Mouse (Mus musculus) forebrain, embryonic 15.5 days (tissue): ENCODE measurements at regions not wholly inside any gene's neighbourhood (a gene's known extent, or its start where the extent isn't known, plus 50 kb on each side); places are given as distances from the start of the nearest gene placed in this dataset.

Source experiments
- ATAC-seq: fragments of 200-750 bp; cut with Nextera tagmentation; replicated peaks from 2 replicates; pipeline ENCODE4 v1.8.0; 2017; ENCODE audit warnings: mild to moderate bottlenecking, moderate TSS enrichment, moderate library complexity
- H3K27ac ChIP-seq: fragments of 300-500 bp; sonication (generic); replicated peaks from 2 replicates; pipeline ENCODE4 v1.5.1; 2015; ENCODE audit warnings: mild to moderate bottlenecking, inconsistent platforms
- H3K27me3 ChIP-seq: fragments of 300-500 bp; sonication (generic); 2 replicates; pipeline ENCODE4 v1.6.1; 2015; ENCODE audit warnings: inconsistent platforms
- H3K36me3 ChIP-seq: fragments of 300-500 bp; sonication (generic); 2 replicates; pipeline ENCODE4 v1.6.1; 2015; ENCODE audit warnings: mild to moderate bottlenecking, inconsistent platforms
- H3K4me1 ChIP-seq: fragments of 300-500 bp; sonication (generic); 2 replicates; pipeline ENCODE4 v1.6.1; 2015; ENCODE audit warnings: inconsistent platforms
- H3K4me2 ChIP-seq: fragments of 300-500 bp; sonication (generic); replicated peaks from 2 replicates; pipeline ENCODE4 v1.6.1; 2015; ENCODE audit warnings: mild to moderate bottlenecking, inconsistent platforms
- H3K4me3 ChIP-seq: fragments of 300-500 bp; sonication (generic); 2 replicates; pipeline ENCODE4 v1.5.1; 2015; ENCODE audit warnings: mild to moderate bottlenecking, inconsistent platforms
- H3K9ac ChIP-seq: fragments of 300-500 bp; sonication (generic); replicated peaks from 2 replicates; pipeline ENCODE4 v1.6.1; 2015; ENCODE audit warnings: mild to moderate bottlenecking, inconsistent platforms
- H3K9me3 ChIP-seq: fragments of 300-500 bp; sonication (generic); 2 replicates; pipeline ENCODE4 v1.6.1; 2016; ENCODE audit warnings: inconsistent platforms
- WGBS: fragments of 180-500 bp; shearing (Covaris S2); methylation state at CpG from one replicate; pipeline ENCODE4 v1.1.7; 2015; ENCODE audit warnings: mixed read lengths; 5-methylcytosine and 5-hydroxymethylcytosine counted together

DNA sequence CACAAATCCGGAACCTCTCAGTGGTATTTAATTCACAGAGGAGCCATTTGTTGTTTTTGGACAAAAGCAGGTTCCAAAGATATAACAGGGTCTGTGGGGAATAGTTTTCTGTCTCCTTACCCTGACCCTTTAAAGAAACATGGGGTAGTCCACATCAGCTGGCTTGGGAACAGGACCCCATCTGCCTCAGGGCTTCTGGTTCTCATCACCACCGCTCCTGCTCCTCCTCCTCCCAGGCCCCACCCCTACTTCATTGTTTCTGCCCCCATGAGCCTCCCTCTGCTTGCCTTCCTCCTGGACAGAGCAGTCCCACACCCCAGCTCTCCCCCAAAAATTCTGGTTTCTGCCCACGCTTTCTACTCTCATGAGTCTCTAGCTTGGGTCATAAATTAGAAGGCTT is 183.8 kb upstream of the Mgmt start:
- Histone ChIP-seq H3K4me1 (peaks cover 4% of the 10 kb centered on the region; the same call in 1 of the 2 replicates), H3K9ac (no peak overlapping the region), H3K4me2 (no peak overlapping the region), H3K27ac (no peak overlapping the region), H3K36me3 (no peaks in the 10 kb centered on the region), H3K4me3 (no peak overlapping the region), H3K27me3 (no peaks in the 10 kb centered on the region), H3K9me3 (no peaks in the 10 kb centered on the region)
- WGBS = 80% methylated on average over 3 of the region's 3 CpGs
- no peak for ATAC-seq

DNA sequence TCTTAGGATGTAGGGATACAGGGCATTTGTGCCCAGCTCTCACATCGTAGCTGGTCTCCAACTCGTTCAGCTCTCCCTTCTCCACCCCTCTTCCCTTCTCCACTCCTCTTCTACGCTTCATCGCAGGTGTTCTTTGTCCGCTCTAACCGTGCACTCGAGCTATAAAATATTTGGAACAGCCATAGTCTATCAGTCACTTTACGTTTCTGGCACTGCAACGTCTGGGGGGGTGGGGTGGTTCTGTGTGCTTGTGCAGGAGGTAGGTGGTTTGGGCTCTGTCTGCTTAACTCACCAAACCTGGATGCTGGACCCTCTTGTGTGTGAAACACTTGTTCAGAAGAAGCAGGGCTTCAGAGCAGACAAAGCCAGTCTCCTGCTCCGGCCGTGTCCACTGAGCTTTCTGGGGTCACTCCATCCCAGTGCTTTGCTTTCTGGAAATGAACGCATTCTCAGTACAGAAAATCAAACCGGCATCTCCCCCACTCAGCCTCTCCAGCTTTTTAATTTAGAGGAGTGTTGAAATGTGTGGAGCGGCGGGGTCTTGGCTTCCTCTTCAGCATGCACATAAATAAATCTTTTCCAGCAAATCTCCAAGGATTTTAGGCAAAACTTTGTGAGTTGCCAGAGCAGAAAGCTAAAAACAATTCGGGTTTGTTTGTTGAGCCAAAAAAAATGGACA is 181.3 kb upstream of the Mgmt start:
- no peak for ATAC-seq
- no peaks in the 10 kb centered on the region for H3K27me3 ChIP-seq
- WGBS = 80% methylated on average over 16 of the region's 16 CpGs

DNA sequence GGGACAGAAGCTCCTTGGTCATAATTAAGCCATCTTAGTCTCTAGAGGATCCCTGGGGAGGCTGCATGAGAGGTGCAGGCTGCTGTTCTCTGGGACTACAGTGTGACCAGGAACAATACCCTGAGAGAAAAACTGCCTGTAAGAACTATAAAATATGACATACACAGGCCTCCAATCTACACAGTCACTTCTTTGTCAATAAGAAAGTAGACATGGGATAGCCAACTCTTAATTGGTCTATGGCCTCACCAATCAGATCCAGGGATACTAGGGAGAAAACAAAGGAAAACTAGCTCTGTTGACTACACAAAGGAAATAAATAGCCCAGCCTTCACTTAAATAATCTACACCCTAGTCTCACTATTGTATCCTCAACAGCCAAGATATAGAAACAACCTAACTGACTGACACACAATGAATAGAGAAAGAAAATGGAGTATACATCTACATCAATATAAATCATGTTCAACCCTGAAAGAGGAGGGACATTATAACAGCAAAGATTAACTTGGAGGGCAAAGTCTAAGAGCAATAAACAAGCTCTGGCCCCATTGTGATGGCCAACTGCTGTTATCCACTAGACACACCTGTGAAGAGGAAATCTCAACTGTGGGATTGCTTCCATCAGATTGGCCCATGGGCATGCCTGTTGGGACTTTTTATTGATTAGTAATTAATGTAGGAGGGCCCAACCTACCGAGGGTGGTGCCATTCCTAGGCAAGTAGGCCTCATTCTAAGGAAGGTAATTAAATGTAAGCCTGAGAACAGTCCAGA is 166.6 kb upstream of the Mgmt start:
- H3K4me3 ChIP-seq = no peak overlapping the region
- WGBS = 83% methylated on average over 1 of the region's 1 CpGs
- H3K36me3 ChIP-seq = no peaks in the 10 kb centered on the region
- H3K27ac ChIP-seq = no peak overlapping the region
- no peak overlapping the region for H3K9ac ChIP-seq
- no peak overlapping the region for H3K4me2 ChIP-seq
- ATAC-seq = no peak
- 0 out of 2 replicates have a peak, but pooled peaks cover 3% of the 10 kb centered on the region for H3K4me1 ChIP-seq
- H3K27me3 ChIP-seq = no peaks in the 10 kb centered on the region
- H3K9me3 ChIP-seq = no peaks in the 10 kb centered on the region

More for the DNA sequence above, 181.3 kb upstream of the Mgmt start:
- H3K27ac ChIP-seq = no peak overlapping the region
- no peak overlapping the region for H3K4me2 ChIP-seq
- H3K9me3 ChIP-seq = no peaks in the 10 kb centered on the region
- H3K4me1 ChIP-seq = no peaks in the 10 kb centered on the region
- H3K9ac ChIP-seq = no peak overlapping the region
- no peak overlapping the region for H3K4me3 ChIP-seq
- H3K36me3 ChIP-seq = no peaks in the 10 kb centered on the region

DNA sequence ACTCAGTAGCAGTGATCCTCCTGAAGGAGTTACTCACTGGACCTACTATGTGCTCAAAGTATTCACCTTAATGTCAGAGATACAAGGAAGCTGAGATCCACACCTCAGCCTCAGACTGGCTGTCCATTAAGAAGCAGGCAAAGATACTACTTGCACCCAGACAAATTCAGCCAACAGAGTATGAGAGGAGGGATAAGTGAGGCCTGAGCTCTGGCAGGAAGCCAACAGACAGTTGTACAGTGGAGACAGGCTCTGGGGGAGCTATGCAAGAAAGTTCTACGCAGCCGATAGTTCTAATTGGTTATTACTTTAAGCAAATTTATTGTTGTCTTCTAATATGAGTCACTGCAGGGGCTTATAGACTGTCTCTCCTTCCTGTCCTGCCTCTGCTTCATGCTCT is 152.2 kb upstream of the Mgmt start:
- Histone ChIP-seq H3K27ac (no peak overlapping the region), H3K4me1 (no peaks in the 10 kb centered on the region), H3K4me2 (no peak overlapping the region), H3K9me3 (no peaks in the 10 kb centered on the region), H3K9ac (no peak overlapping the region), H3K4me3 (no peak overlapping the region), H3K27me3 (no peaks in the 10 kb centered on the region), H3K36me3 (no peaks in the 10 kb centered on the region)
- 93% methylated on average over 2 of the region's 2 CpGs for WGBS
- no peak for ATAC-seq

DNA sequence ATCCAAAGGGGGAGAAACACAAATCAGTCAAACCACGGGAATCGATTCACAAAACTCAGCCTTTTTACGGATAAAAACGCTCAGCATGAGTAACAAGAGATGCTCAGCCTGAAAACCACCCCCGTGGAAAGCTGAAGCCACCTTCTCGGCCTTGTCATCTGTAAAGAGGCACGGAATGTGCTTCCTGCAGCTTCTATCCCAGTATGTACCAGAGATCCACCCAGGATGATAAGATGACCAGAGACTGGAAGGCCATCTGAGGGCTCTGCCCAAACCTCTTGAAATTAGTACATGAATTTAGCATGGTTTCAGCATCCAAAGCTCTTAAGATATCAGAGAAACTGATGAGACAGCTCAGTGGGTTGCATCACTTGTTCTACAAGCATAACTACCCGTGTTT is 149.0 kb upstream of the Mgmt start:
- WGBS = 86% methylated on average over 8 of the region's 8 CpGs
- no peak overlapping the region for H3K27ac ChIP-seq
- H3K9ac ChIP-seq = no peak overlapping the region
- no peak overlapping the region for H3K4me3 ChIP-seq
- no peaks in the 10 kb centered on the region for H3K27me3 ChIP-seq
- no peak for ATAC-seq
- no peaks in the 10 kb centered on the region for H3K36me3 ChIP-seq
- no peaks in the 10 kb centered on the region for H3K9me3 ChIP-seq
- H3K4me2 ChIP-seq = no peak overlapping the region
- no peaks in the 10 kb centered on the region for H3K4me1 ChIP-seq

DNA sequence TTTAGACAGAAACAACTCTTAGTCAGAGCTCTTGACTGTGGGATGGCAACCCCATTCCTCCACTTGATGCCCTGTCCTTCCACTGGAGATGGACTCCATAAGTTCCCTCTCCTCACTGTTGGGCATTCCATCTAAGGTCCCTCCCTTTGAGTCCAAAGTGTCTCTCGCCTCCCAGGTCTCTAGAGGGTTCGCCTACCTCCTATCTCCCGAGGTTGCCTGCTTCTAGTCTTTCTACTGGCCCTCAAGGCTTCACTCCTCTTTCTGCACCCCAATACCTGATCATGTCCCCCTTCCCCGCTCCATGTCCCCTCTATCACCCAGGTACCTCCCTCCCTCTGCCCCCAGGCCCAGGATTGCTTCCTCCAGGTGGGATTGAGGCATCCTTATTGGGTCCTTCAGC is 142.9 kb upstream of the Mgmt start:
- H3K9ac ChIP-seq = no peak overlapping the region
- WGBS = 90% methylated on average over 4 of the region's 4 CpGs
- H3K4me2 ChIP-seq = no peak overlapping the region
- no peaks in the 10 kb centered on the region for H3K4me1 ChIP-seq
- H3K4me3 ChIP-seq = no peak overlapping the region
- no peaks in the 10 kb centered on the region for H3K36me3 ChIP-seq
- no peaks in the 10 kb centered on the region for H3K27me3 ChIP-seq
- no peak overlapping the region for H3K27ac ChIP-seq
- ATAC-seq = no peak
- no peaks in the 10 kb centered on the region for H3K9me3 ChIP-seq

DNA sequence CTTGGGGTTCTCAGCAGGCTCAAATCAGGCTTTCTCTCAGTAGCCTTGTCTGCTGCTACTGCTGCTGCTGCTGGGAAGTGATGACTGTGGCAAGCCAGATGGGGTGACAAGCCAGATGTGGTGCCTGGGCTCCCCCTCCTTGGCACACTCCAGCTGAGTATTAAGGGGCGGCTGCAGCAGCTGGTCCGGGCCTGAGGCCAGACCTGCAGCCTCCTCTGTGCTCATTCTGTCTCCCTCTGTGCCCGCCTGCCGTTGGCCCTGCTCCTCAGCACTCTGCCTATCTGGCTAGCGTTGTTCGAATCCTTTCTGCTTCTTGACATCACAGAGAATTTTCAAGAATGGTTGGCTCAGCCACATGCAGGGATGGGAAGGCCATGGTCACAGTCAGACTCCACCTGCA is 139.6 kb upstream of the Mgmt start:
- H3K9me3 ChIP-seq = no peaks in the 10 kb centered on the region
- H3K27ac ChIP-seq = no peak overlapping the region
- 80% methylated on average over 6 of the region's 6 CpGs for WGBS
- no peak for ATAC-seq
- H3K4me2 ChIP-seq = no peak overlapping the region
- H3K4me3 ChIP-seq = no peak overlapping the region
- no peaks in the 10 kb centered on the region for H3K36me3 ChIP-seq
- H3K9ac ChIP-seq = no peak overlapping the region
- H3K27me3 ChIP-seq = no peaks in the 10 kb centered on the region
- no peaks in the 10 kb centered on the region for H3K4me1 ChIP-seq

DNA sequence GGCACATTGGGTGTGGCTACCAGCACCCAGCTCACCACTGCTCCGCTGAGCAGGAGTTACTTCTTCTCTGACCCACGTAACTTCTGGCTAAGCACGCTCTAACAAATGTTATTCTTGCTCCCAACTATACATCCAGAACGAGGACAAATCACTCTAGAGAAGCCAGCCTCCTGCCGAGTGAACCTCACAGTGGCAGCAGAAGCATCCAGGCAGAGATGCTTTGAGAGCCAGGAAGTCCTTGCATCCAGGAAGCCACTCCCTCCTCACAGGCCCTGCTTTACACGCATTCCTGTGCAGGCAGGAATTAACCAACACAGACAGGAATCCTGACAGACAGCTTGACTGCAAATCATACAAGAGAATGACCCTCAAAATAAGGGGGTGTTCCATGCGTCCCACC is 129.4 kb upstream of the Mgmt start:
- H3K9me3 ChIP-seq = no peaks in the 10 kb centered on the region
- no peak overlapping the region for H3K27ac ChIP-seq
- H3K36me3 ChIP-seq = no peaks in the 10 kb centered on the region
- no peaks in the 10 kb centered on the region for H3K4me1 ChIP-seq
- no peak overlapping the region for H3K4me3 ChIP-seq
- H3K27me3 ChIP-seq = no peaks in the 10 kb centered on the region
- WGBS = 44% methylated on average over 7 of the region's 7 CpGs
- no peak for ATAC-seq
- no peak overlapping the region for H3K9ac ChIP-seq
- no peak overlapping the region for H3K4me2 ChIP-seq

DNA sequence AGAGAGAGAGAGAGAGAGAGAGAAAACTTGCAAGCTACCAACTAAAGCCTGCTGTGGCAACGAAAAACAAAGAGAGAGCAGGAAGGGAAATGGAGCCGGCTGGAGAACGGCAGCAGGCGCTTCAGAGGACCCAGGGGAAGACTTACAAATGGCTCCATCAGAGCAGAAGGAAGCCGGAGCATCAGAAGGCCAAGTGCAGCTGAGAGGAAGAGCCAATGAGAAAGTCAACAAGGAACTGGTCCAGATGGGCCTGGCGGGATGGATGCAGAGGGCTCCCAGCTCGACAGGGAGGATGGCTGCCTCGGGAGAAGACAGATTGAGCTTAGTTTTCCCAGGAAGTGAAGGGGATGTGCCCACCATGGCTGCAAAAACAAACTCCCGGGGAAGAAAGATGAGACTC is 127.2 kb upstream of the Mgmt start:
- Histone ChIP-seq H3K4me3 (no peak overlapping the region), H3K4me2 (no peak overlapping the region), H3K36me3 (no peaks in the 10 kb centered on the region), H3K9me3 (no peaks in the 10 kb centered on the region), H3K27ac (no peak overlapping the region), H3K9ac (no peak overlapping the region), H3K4me1 (no peaks in the 10 kb centered on the region), H3K27me3 (no peaks in the 10 kb centered on the region)
- WGBS = 69% methylated on average over 9 of the region's 9 CpGs
- ATAC-seq = no peak

DNA sequence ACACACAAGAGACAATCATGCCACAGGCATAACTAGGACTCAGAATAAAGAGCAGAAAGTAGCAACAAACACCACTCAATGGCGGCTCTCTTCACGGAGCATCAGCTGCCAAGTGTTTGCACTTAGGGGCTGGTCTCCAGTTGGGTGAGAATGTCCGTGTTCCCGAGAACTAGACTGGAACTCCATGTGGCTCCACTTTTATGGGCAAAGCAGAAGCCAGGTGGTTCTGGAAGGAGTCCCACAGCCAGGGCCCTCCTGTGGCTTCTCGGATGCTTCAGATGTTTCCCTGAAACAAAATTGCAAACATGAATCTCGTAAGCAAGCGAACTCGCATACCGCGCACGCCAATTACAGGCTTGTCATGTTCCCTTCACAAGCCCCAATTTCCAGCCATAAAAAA is 113.7 kb upstream of the Mgmt start:
- no peak overlapping the region for H3K9ac ChIP-seq
- H3K9me3 ChIP-seq = no peaks in the 10 kb centered on the region
- H3K4me3 ChIP-seq = no peak overlapping the region
- H3K36me3 ChIP-seq = no peaks in the 10 kb centered on the region
- H3K4me2 ChIP-seq = no peak overlapping the region
- 79% methylated on average over 11 of the region's 11 CpGs for WGBS
- H3K4me1 ChIP-seq = 0 out of 2 replicates have a peak, but pooled peaks cover 8% of the 10 kb centered on the region
- H3K27ac ChIP-seq = no peak overlapping the region
- H3K27me3 ChIP-seq = no peaks in the 10 kb centered on the region
- no peak for ATAC-seq

DNA sequence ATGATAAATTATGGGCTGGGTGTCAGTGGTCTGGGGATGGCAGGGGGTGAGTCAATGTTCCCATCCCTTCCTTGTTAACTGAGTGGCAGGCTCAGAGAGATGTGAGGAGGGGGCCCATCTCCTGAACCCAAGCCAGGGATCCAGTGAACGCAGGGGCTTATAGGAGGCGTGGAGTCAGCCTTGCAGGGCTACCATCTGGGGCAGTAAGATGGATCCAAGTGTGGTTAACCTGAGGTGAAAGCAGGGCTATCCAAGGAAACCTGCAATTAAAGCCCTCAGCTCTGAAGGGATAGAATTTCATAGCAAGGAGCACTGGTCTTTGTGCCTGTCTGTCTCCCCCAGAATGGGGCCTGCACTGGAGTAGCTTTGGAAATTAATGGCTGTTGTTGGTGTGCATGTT is 103.3 kb upstream of the Mgmt start:
- Histone ChIP-seq H3K9ac (no peak overlapping the region), H3K9me3 (no peaks in the 10 kb centered on the region), H3K4me2 (no peak overlapping the region), H3K4me1 (peaks cover 14% of the 10 kb centered on the region; the same call in 1 of the 2 replicates), H3K4me3 (no peak overlapping the region), H3K27me3 (no peaks in the 10 kb centered on the region), H3K36me3 (no peaks in the 10 kb centered on the region), H3K27ac (no peak overlapping the region)
- WGBS = 60% methylated on average over 2 of the region's 2 CpGs
- ATAC-seq = no peak

DNA sequence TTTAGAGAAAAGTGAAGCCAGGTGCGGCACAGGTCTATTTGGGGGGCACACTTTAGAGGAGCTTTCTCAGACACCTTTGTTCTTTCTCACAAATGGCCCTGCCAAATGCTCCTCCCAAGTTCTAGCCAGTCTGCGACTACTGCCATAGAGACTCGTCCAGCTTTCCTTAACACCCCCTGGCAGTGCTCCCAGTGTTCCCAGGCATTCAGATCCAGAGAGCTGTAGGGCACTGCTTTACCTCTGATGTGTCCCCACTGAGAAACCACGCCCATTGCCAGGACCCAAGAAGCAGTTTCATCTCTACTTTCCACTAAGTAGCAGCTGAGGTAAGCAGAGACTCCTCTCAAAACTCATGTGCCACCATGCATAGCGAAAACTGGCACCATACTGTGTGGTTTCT is 102.3 kb upstream of the Mgmt start:
- Histone ChIP-seq H3K4me2 (no peak overlapping the region), H3K9me3 (no peaks in the 10 kb centered on the region), H3K36me3 (no peaks in the 10 kb centered on the region), H3K27me3 (no peaks in the 10 kb centered on the region), H3K27ac (no peak overlapping the region), H3K4me1 (peaks cover 14% of the 10 kb centered on the region; the same call in 1 of the 2 replicates), H3K9ac (no peak overlapping the region), H3K4me3 (no peak overlapping the region)
- ATAC-seq = no peak
- 62% methylated on average over 5 of the region's 5 CpGs for WGBS

DNA sequence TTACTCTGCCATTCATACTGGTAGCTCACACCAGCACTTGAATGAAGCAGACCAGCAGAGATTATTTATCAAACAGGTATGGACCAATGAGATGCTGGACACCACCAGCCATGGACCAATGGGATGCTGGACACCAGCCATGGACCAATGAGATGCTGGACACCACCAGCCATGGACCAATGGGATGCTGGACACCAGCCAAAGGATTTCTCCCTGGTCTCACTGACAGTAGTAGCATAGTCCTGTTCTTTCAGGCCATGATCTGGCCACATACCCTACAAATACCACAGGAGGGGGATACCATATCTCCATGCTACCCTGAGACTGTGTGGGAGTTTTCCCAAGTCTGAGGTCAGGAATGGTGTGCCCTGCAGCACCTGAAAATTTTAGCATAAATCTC is 98.0 kb upstream of the Mgmt start:
- H3K27ac ChIP-seq = no peak overlapping the region
- H3K4me3 ChIP-seq = no peak overlapping the region
- H3K4me2 ChIP-seq = no peak overlapping the region
- peaks cover 8% of the 10 kb centered on the region; the same call in 1 of the 2 replicates for H3K4me1 ChIP-seq
- no peak overlapping the region for H3K9ac ChIP-seq
- H3K9me3 ChIP-seq = no peaks in the 10 kb centered on the region
- no peaks in the 10 kb centered on the region for H3K27me3 ChIP-seq
- no peaks in the 10 kb centered on the region for H3K36me3 ChIP-seq
- ATAC-seq = no peak
